Mouse (Mus musculus) neural tube, embryonic 15.5 days (tissue): ENCODE measurements around the gene Rasa4. TPM values are rescaled to one million over a fixed set of nuclear protein-coding genes. Genes with fewer than 3 reads are reported as not detected.
"Not testable (repeated sequence)": the region's sequence is repeated elsewhere in the genome, so short reads cannot be mapped to it uniquely, and the experiment has no call there.

Source experiments
- ATAC-seq: fragments of 200-750 bp; cut with Nextera tagmentation; 2 replicates; pipeline ENCODE4 v1.8.0; 2017; ENCODE audit warnings: mild to moderate bottlenecking, moderate TSS enrichment, moderate library complexity; ENCODE audit not compliant: low FRiP score
- H3K27ac ChIP-seq: fragments of 300-500 bp; sonication (generic); replicated peaks from 2 replicates; pipeline ENCODE4 v1.5.1; 2015; ENCODE audit warnings: mild to moderate bottlenecking, inconsistent platforms
- H3K27me3 ChIP-seq: fragments of 300-500 bp; sonication (generic); replicated peaks from 2 replicates; pipeline ENCODE4 v1.6.1; 2015; ENCODE audit warnings: inconsistent platforms
- H3K36me3 ChIP-seq: fragments of 300-500 bp; sonication (generic); 2 replicates; pipeline ENCODE4 v1.6.1; 2015; ENCODE audit warnings: inconsistent platforms
- H3K4me1 ChIP-seq: fragments of 300-500 bp; sonication (generic); 2 replicates; pipeline ENCODE4 v1.6.1; 2015; ENCODE audit warnings: inconsistent platforms
- H3K4me2 ChIP-seq: fragments of 300-500 bp; sonication (generic); 2 replicates; pipeline ENCODE4 v1.6.1; 2015; ENCODE audit warnings: inconsistent platforms, mild to moderate bottlenecking, moderate library complexity
- H3K4me3 ChIP-seq: fragments of 300-500 bp; sonication (generic); replicated peaks from 2 replicates; pipeline ENCODE4 v1.5.1; 2015; ENCODE audit warnings: mild to moderate bottlenecking, inconsistent platforms
- H3K9ac ChIP-seq: fragments of 300-500 bp; sonication (generic); replicated peaks from 2 replicates; pipeline ENCODE4 v1.6.1; 2015; ENCODE audit warnings: mild to moderate bottlenecking, inconsistent platforms
- H3K9me3 ChIP-seq: fragments of 300-500 bp; sonication (generic); replicated peaks from 2 replicates; pipeline ENCODE4 v1.6.1; 2016; ENCODE audit warnings: inconsistent platforms
- whole genome bisulfite sequencing: fragments of 180-500 bp; shearing (Covaris S2); methylation state at CpG from one replicate; pipeline ENCODE4 v1.1.7; 2015; ENCODE audit warnings: mixed read lengths; 5-methylcytosine and 5-hydroxymethylcytosine counted together
- microRNA-seq: library from miRNA; unstranded; fragments of <30 nt; microRNA quantifications from one replicate; pipeline ENCODE4, GENCODE M21; 2017
- polyA plus RNA-seq: library from polyadenylated mRNA; unstranded; fragments of >200 nt; fragmentation: Nextera tagmentation; extraction: Ambion mirVana; gene quantifications from 2 replicates; pipeline ENCODE4 v1.2.1, GENCODE M21; 2015

The Rasa4 gene
- polyA plus RNA-seq, 1 experiment from 2014 or later: 21.4 TPM

DNA sequence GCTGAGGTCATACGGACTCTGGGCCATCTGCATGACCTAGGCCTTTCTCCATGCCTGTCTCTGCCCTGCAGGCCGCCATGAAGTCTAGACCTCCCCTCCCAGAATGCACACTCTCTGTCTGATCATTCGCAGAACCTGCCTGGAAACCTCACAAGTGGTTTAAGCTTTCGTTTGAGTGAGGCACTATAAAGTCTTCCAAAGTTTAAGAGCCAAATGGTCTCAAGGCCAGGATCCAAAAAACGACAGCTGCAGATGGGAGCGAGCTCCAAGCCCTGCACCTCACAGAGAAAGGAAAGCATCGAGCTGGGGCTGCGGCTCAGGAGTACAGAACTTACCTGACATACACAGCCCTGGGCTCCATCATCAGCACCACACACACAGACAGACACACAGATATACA is 68.6 kb downstream of the Rasa4 start:
- H3K9ac ChIP-seq: no peak overlapping the region
- WGBS: 82% methylated on average over 8 of the region's 8 CpGs
- H3K27me3 ChIP-seq: no peaks in the 10 kb centered on the region
- H3K36me3 ChIP-seq: peaks cover 11% of the 10 kb centered on the region; the same call in 1 of the 2 replicates
- H3K4me1 ChIP-seq: no peaks in the 10 kb centered on the region
- no peak overlapping the region for H3K4me2 ChIP-seq
- H3K27ac ChIP-seq: no peak overlapping the region
- no peaks in the 10 kb centered on the region for H3K9me3 ChIP-seq
- no peak for ATAC-seq
- no peak overlapping the region for H3K4me3 ChIP-seq

DNA sequence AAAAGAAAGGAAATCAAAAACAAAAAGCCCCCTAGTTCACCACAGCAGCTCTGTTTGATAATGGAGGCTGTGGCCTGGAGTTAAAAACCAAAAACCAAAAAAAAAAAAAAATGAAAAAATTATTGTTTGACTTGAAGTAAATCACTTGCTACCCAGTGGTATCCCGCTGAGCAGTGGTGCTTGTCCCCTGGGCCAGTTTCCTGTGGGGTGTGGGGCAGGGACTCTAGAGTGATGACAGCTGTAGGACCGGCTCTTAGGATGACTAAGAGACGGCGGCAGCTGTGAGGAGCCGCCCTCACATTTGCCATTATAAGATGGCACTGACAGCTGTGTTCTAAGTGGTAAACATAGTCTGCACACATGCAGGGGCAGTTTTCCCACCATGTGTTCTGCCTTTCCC is 71.7 kb downstream of the Rasa4 start:
- no peak overlapping the region for H3K27ac ChIP-seq
- no peaks in the 10 kb centered on the region for H3K4me1 ChIP-seq
- no peak overlapping the region for H3K4me3 ChIP-seq
- H3K36me3 ChIP-seq: peaks cover 15% of the 10 kb centered on the region
- 87% methylated on average over 5 of the region's 5 CpGs for WGBS
- H3K27me3 ChIP-seq: no peaks in the 10 kb centered on the region
- no peak overlapping the region for H3K4me2 ChIP-seq
- no peaks in the 10 kb centered on the region for H3K9me3 ChIP-seq
- H3K9ac ChIP-seq: no peak overlapping the region
- no peak for ATAC-seq

DNA sequence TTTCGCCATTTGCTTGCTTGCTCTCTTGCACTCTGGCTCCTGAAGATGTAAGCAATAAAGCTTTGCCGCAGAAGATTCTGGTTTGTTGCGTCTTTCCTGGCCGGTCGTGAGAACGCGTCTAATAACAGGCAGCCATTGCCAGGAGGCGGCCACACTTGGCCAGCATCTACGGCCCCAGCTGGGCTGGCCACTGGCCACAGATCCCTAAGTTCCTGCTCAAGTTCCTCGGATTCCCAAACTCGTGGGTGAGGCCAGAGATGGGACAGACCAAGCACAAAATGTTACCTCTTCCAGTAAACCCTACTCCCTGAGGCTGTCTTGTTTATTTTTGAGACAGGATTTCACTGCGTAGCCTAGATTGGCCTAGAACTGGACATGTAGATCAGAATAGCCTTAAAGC is 76.4 kb downstream of the Rasa4 start:
- ATAC-seq, H3K4me1 ChIP-seq, H3K27me3 ChIP-seq, H3K27ac ChIP-seq, H3K9me3 ChIP-seq, H3K9ac ChIP-seq, H3K4me2 ChIP-seq, H3K4me3 ChIP-seq: not testable (repeated sequence)
- peaks cover 19% of the 10 kb centered on the region for H3K36me3 ChIP-seq
- 91% methylated on average over 11 of the region's 12 CpGs for WGBS

Small RNAs within 50 kb of the gene (microRNA-seq; reads per million reads assigned to microRNA genes)
- 0.52 reads per million for gene Mir7035

Other genes starting within 250 kb of the Rasa4 start
- gene Hspb1, start 196.0 kb upstream of the Rasa4 start, polyA plus RNA-seq: 36.4 and 38.1 TPM in 2 replicates
- gene Ywhag, start 149.3 kb upstream of the Rasa4 start, polyA plus RNA-seq: 776 and 868 TPM in 2 replicates
- 1.6 and 1.8 TPM in 2 replicates for gene Ssc4d, start 109.4 kb upstream of the Rasa4 start, polyA plus RNA-seq
- gene Zp3, start 103.8 kb upstream of the Rasa4 start, polyA plus RNA-seq: 0.14 and 0.27 TPM in 2 replicates
- gene Dtx2, start 89.1 kb upstream of the Rasa4 start, polyA plus RNA-seq: 22.5 and 25.2 TPM in 2 replicates
- gene Upk3b, start 45.4 kb upstream of the Rasa4 start, polyA plus RNA-seq: 1.1 and 3.7 TPM in 2 replicates
- 1.2 TPM in 1 of 2 replicates, not detected in the other for gene Upk3bl, start 29.4 kb upstream of the Rasa4 start, polyA plus RNA-seq
- 216 and 226 TPM in 2 replicates for gene Polr2j, start 32.7 kb downstream of the Rasa4 start, polyA plus RNA-seq
- gene Lrwd1, start 52.2 kb downstream of the Rasa4 start, polyA plus RNA-seq: 22.7 and 29.4 TPM in 2 replicates
- gene Alkbh4, start 52.2 kb downstream of the Rasa4 start, polyA plus RNA-seq: 23.2 and 24.2 TPM in 2 replicates
- gene Orai2, start 86.8 kb downstream of the Rasa4 start, polyA plus RNA-seq: 40.0 and 45.6 TPM in 2 replicates
- gene Prkrip1, start 115.0 kb downstream of the Rasa4 start, polyA plus RNA-seq: 62.1 and 63.9 TPM in 2 replicates
- gene Sh2b2, start 162.6 kb downstream of the Rasa4 start, polyA plus RNA-seq: 23.4 and 24.1 TPM in 2 replicates